Mouse (Mus musculus): Measurements from ENCODE around the gene Hist4h4.

Gene Hist4h4

DNA sequence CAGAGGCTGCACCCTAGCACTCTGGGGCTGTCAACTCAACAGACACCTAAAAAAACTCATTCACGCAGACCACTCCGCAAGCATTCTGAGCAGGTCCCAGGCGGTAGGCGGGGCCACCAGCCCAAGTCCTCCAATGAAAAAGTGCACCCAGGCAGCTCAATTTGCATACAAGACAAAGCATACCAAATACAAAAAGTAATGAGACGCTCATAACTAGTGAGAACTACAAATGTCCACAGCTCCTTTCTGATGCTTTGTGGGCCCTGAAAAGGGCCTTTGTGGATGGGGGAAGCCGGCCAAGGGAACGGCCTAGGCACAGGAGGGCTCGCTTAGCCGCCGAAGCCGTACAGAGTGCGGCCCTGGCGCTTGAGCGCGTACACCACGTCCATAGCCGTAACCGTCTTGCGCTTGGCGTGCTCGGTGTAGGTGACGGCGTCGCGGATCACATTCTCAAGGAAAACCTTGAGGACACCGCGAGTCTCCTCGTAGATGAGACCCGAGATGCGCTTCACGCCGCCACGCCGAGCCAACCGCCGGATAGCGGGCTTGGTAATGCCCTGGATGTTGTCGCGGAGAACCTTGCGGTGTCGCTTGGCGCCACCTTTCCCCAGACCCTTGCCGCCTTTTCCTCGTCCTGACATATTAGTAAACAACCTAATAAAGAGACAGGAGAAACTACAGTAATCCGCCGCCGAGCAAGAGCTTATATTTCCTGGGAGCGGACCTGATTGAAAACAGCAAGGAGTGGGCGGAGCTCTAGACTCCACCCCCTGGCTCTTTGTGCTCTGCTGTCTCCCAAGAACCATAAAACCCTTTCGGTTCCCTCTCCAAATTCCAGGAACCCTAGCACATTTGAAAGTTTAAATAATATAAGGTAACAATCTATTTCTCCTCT, at the start of gene Hist4h4:
Gene Hist4h4, minus strand, starts transcription at position 677 of the 895 bp plus-strand sequence.
- DNase-seq, result peak; percentile 94 to 98

- DNase-seq, result peak in 1 of 2 experiments; percentile 55
These were observed 48.5 kb upstream of the Hist4h4 start for GRCm38 (mm10) chr6:136852762-136853161.

DNA sequence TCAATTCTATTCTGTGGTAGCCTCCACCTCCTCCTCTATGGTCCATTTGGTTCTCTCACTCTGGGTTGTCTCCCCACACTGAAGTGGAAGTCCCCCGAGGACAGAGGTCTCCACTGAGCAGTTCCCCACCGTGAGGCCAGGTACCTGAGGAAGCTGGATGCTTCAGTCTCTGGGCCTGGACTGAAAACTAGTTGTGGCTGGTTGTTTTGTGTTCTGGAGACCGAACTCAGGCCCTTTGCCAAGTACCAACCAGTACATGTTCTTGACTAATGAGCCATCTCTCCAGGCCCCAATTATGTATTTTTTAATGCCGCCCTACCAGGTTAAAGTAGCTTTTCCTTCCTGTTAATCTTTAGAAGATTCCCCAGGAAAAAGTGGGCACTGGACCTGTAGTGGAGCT, 48.1 kb upstream of the Hist4h4 start:
- DNase-seq, result no peak

DNA sequence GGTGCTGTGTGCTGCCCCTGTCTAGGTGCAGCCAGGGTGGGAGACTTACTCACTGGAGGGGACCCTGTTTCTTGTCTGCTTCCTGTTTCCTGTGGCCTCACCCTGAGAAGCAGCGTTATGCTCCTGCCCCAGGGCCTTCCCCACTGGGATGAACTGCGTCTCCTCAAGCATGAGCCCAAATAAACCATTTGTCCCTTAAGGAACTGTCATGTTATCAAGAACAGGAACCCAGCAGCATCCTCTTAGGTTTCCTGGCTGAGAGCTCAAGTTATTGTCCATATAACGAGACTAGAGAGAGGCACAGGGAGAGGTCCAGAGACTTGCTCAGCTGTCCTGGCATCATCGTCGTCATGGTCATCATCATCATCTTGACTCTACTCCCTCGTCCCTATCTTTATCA, 46.1 kb upstream of the Hist4h4 start:
- peak in 1 of 2 experiments; percentile 26 for DNase-seq

GRCm38 (mm10) chr6:136848971-136849370, 44.8 kb upstream of the Hist4h4 start:
- DNase-seq, result no peak

DNA sequence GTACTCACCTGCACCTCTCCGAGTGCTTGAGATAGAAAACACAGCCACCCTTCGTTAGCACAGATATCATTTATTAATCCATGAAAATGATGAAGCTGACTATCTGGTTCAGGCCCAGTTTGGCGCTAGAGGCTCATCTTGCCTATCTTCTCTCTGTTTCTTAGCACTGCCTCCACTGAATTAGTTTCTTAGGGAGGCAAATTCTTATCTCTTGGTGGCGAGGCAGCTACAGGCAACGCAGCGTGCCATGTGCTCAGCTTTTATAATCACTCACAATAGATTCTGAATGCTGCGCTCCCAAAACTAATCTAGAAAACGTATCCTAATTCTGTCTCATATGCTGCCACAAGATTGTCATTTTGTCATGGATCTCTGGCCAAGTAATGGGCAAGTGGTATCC, 44.2 kb upstream of the Hist4h4 start:
- DNase-seq, result no peak

DNA sequence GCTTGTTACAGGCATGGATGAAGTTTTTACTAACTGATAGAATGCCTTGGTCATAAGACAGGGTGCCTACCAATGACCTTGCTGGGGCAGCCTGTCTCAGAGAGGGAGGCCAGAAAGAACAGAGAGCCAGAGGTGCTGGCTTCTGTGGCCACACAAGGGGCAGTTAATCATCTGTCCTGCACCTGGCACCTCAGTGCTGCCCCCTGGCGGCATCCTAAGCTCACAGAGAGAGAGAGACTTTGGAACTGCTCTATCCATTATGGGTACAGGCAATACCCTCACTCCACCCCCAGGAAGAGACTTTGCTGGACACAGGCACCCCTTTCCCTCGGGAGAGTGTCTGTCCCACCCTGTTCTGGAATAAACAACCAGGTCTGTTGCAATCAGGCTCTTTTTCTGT, 43.6 kb upstream of the Hist4h4 start:
- peak; percentile 60 to 64 for DNase-seq

DNA sequence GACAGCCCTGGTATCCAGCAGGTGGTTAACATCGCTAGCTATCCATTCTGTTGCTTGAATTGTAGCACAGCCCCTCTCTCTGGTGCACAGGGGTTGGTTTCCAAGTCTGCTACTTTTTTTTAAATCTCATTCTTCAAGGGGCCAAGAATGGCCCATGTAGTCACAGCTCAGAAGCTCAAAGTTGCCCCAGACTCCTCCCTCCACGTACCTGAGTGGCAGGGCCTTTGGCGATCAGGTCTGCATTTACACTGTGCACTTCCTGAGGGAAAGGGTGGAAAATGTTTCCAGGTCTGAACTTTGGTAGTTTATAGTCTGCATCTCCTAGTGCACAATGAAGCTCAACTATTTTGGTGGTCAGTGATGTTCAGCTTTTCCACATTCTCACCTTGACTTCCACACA, 43.1 kb upstream of the Hist4h4 start:
- no peak for DNase-seq

- no peak for DNase-seq
These were observed 41.7 kb upstream of the Hist4h4 start for GRCm38 (mm10) chr6:136845706-136846480.

GRCm38 (mm10) chr6:136844903-136845302, 40.7 kb upstream of the Hist4h4 start:
- DNase-seq, result no peak

DNA sequence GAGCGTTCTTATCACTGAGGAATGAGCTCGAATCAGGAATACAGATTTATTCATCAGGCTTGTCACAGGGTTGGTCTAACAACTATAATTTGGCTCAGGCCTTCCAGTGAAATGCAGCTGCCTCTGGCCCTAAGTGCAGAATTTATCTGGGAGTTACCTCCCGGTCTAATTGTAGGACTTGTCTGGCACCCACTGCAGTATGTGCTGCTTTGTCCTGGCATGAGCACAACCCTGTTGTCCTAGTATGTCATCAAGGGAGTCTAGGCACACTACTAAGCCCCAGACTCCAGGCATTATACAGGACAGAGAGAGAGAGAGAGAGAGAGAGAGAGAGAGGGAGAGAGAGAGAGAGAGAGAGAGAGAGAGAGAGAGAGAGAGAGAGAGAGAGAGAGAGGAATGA, 33.1 kb upstream of the Hist4h4 start:
- no peak for DNase-seq

DNA sequence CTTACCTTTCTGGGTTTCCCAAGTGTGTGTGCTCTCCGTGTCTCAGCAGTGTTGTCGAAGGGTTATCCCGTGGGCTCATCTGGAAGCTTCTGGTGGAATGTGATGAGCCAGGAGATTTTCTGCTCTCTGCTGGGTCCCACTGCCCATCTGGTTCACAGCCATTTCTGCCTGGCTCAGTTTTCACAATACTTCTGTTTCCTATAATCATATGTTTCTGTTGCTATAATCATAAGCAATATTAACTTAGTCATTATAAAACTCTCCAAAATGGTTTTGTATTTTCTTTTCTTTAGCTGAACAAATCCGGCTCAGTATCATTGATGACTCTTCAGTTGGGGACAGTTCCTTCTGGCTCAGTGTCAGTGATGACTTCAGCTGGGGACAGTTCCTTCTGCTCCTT, 31.1 kb upstream of the Hist4h4 start, which contains the start of gene Smco3:
Gene Smco3, minus strand, starts transcription at position 101 of the 400 bp plus-strand sequence.
- DNase-seq, result no peak

GRCm38 (mm10) chr6:136831712-136832111, 27.5 kb upstream of the Hist4h4 start:
- peak; percentile 42 to 54 for DNase-seq

DNA sequence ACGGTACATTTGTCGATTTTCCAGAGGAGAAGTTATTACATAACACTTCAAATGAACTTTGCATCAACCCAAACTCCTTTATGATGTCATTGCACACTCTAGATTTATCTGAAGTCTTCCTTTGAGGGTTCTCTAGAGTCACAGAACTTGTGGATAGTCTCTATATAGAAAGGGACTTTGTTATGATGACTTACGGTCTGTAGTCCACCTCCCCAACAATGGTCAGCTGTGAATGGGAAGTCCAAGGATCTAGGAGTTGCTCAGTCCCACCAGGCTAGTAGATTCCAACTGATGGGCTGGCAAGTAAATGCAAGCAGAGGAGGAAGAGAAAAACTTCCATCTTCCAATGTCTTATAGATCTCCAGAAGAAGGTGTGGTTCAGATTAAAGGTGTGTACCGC, 24.5 kb upstream of the Hist4h4 start:
- DNase-seq, result no peak

GRCm38 (mm10) chr6:136827881-136828561, 23.8 kb upstream of the Hist4h4 start, which contains the start of gene Wbp11:
TSS of gene Wbp11 (minus strand) at chr6:136828233.
- DNase-seq, result peak; percentile 90 to 94

DNA sequence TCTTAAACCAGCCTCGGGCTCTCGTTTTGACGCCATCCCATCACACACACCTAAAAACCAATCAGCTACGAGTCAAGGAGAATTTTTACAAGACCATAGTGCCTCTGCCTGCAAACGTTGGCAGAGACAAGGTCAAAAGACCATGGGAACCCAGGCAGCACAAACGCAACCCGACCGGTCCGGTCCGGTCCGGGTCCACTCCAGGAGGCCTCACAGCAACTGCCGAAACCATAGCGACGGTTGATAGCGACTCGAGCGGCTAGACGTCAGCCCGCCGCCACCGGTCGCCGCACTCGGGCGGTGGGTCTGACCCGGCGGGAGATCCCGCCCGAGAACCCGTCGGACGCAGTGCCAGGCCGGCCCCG, 23.3 kb upstream of the Hist4h4 start, which contains the start of gene BC049715:
Gene BC049715, plus strand, starts transcription at position 111 of the 365 bp plus-strand sequence.
- no peak for DNase-seq

- DNase-seq, result no peak
These were observed 22.9 kb upstream of the Hist4h4 start for GRCm38 (mm10) chr6:136827116-136827515.

- no peak for DNase-seq
These were observed 20.8 kb upstream of the Hist4h4 start for GRCm38 (mm10) chr6:136824987-136825386.

DNA sequence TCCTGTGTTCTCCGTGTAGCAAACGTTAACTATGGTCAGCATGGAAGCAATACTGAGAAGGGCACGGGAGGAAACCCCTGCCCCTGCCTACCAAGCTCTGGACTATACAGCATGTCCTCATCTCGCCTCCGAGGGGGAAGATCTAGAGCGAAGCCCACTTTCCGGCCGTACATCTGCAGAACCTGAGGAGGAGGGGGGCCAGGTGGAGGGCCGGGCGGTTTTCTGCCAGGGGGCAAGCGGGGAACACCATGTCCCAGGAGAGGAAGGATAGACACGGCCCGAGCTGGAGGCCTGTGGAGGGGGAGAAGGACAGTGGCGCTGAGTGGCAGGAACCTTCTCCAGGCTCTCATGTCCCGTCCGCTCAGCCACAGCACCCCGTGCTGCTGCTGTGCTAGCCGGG, 16.9 kb upstream of the Hist4h4 start:
- no peak for DNase-seq

GRCm38 (mm10) chr6:136820381-136820780, 16.2 kb upstream of the Hist4h4 start:
- no peak for DNase-seq

GRCm38 (mm10) chr6:136817549-136817948, 13.3 kb upstream of the Hist4h4 start:
- no peak for DNase-seq

DNA sequence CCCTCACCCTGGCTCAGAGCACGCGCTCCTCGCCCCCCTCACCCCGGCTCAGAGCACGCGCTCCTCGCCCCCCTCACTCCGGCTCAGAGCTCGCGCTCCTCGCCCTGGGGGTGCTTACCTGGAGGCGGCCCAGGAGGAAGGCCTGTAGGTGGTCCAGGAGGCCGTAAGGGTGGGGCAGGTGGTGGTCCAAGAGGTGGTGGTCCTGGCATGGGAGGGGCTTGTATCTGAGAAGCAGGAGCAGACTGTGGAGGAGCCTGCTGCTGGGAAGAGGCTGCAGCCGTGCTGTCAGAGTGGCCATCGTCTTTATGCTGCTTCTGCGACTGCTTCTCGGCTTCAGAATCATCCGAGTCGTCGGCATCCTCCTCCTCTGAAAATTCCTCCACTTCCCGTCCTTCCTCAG, 12.6 kb upstream of the Hist4h4 start:
- no peak for DNase-seq

GRCm38 (mm10) chr6:136815381-136815780, 11.2 kb upstream of the Hist4h4 start:
- no peak for DNase-seq
